Mouse (Mus musculus): Measurements from ENCODE around the gene Rnf225. TPM values are rescaled to one million over a fixed set of nuclear protein-coding genes. Genes with fewer than 3 reads are reported as not detected.
"Not testable (repeated sequence)": the region's sequence is repeated elsewhere in the genome, so short reads cannot be mapped to it uniquely, and the experiment has no call there.

The Rnf225 gene
- polyA plus RNA-seq, 1 experiment, result 0.63 TPM

- Histone ChIP-seq H3K4me1 (ENCODE audit: control insufficient read depth, insufficient read depth, low read length) (0 out of 2 replicates have a peak, but pooled peaks cover 4% of the 10 kb centered on the region), H3K27ac (ENCODE audit: insufficient read depth, low read length) (no peak overlapping the region), H3K4me3 (ENCODE audit: insufficient read depth, low read length) (no peak overlapping the region)
- no peak for TF ChIP-seq POLR2A (IDR thresholded peaks at IDR 0.05; ENCODE audit: low read depth, low read length)
- no peak for TF ChIP-seq CTCF (IDR thresholded peaks at IDR 0.05; ENCODE audit: borderline replicate concordance, insufficient read depth, low read length)
These were observed 25.7 kb upstream of the Rnf225 start for GRCm38 (mm10) chr7:12901517-12901916.

- no peak for TF ChIP-seq POLR2A (IDR thresholded peaks at IDR 0.05; ENCODE audit: low read depth, low read length)
- TF ChIP-seq CTCF (IDR thresholded peaks at IDR 0.05; ENCODE audit: borderline replicate concordance, insufficient read depth, low read length), result no peak
- Histone ChIP-seq H3K4me1 (ENCODE audit: control insufficient read depth, insufficient read depth, low read length) (0 out of 2 replicates have a peak, but pooled peaks cover 4% of the 10 kb centered on the region), H3K4me3 (ENCODE audit: insufficient read depth, low read length) (no peak overlapping the region), H3K27ac (ENCODE audit: insufficient read depth, low read length) (no peak overlapping the region)
These were observed 23.6 kb upstream of the Rnf225 start for GRCm38 (mm10) chr7:12903623-12904022.

- 0 out of 2 replicates have a peak, but pooled peaks cover 4% of the 10 kb centered on the region for H3K4me1 ChIP-seq (ENCODE audit: control insufficient read depth, insufficient read depth, low read length)
- no peak for TF ChIP-seq CTCF (IDR thresholded peaks at IDR 0.05; ENCODE audit: borderline replicate concordance, insufficient read depth, low read length)
- no peak for TF ChIP-seq POLR2A (IDR thresholded peaks at IDR 0.05; ENCODE audit: low read depth, low read length)
- H3K4me3 ChIP-seq (ENCODE audit: insufficient read depth, low read length), result no peak overlapping the region
- H3K27ac ChIP-seq (ENCODE audit: insufficient read depth, low read length), result peak overlapping the region; percentile 63; the same call in 1 of the 2 replicates
These were observed 22.1 kb upstream of the Rnf225 start for GRCm38 (mm10) chr7:12905146-12905545.

GRCm38 (mm10) chr7:12909498-12909962, 17.7 kb upstream of the Rnf225 start:
- no peak overlapping the region for H3K27ac ChIP-seq (ENCODE audit: insufficient read depth, low read length)
- H3K4me1 ChIP-seq (ENCODE audit: control insufficient read depth, insufficient read depth, low read length), result 0 out of 2 replicates have a peak, but pooled peaks cover 2% of the 10 kb centered on the region
- no peak overlapping the region for H3K4me3 ChIP-seq (ENCODE audit: insufficient read depth, low read length)
- TF ChIP-seq POLR2A (IDR thresholded peaks at IDR 0.05; ENCODE audit: low read depth, low read length) (no peak), CTCF (IDR thresholded peaks at IDR 0.05; ENCODE audit: borderline replicate concordance, insufficient read depth, low read length) (no peak)

GRCm38 (mm10) chr7:12910181-12910668, 17.0 kb upstream of the Rnf225 start:
- Histone ChIP-seq H3K4me3 (ENCODE audit: insufficient read depth, low read length) (no peak overlapping the region), H3K27ac (ENCODE audit: insufficient read depth, low read length) (peak overlapping the region; percentile 50; the same call in 1 of the 2 replicates), H3K4me1 (ENCODE audit: control insufficient read depth, insufficient read depth, low read length) (no peaks in the 10 kb centered on the region)
- TF ChIP-seq CTCF (IDR thresholded peaks at IDR 0.05; ENCODE audit: borderline replicate concordance, insufficient read depth, low read length) (no peak), POLR2A (IDR thresholded peaks at IDR 0.05; ENCODE audit: low read depth, low read length) (peak; percentile 53)

GRCm38 (mm10) chr7:12913556-12913955, 13.7 kb upstream of the Rnf225 start:
- Histone ChIP-seq H3K27ac (ENCODE audit: insufficient read depth, low read length) (no peak overlapping the region), H3K4me1 (ENCODE audit: control insufficient read depth, insufficient read depth, low read length) (no peaks in the 10 kb centered on the region), H3K4me3 (ENCODE audit: insufficient read depth, low read length) (no peak overlapping the region)
- TF ChIP-seq CTCF (IDR thresholded peaks at IDR 0.05; ENCODE audit: borderline replicate concordance, insufficient read depth, low read length), result peak; percentile 9; the same call in 1 of the 2 replicates
- TF ChIP-seq POLR2A (IDR thresholded peaks at IDR 0.05; ENCODE audit: low read depth, low read length), result no peak

- not testable (repeated sequence) for H3K27ac ChIP-seq (ENCODE audit: insufficient read depth, low read length); H3K4me3 ChIP-seq (ENCODE audit: insufficient read depth, low read length); H3K4me1 ChIP-seq (ENCODE audit: control insufficient read depth, insufficient read depth, low read length)
These were observed 6.7 kb upstream of the Rnf225 start for GRCm38 (mm10) chr7:12920495-12920894.

GRCm38 (mm10) chr7:12921318-12921704, 5.9 kb upstream of the Rnf225 start:
- Histone ChIP-seq H3K4me3 (ENCODE audit: insufficient read depth, low read length) (peak overlapping the region; percentile 50), H3K27ac (ENCODE audit: insufficient read depth, low read length) (peak overlapping the region; percentile 98), H3K4me1 (ENCODE audit: control insufficient read depth, insufficient read depth, low read length) (0 out of 2 replicates have a peak, but pooled peaks cover 3% of the 10 kb centered on the region)
- TF ChIP-seq CTCF (IDR thresholded peaks at IDR 0.05; ENCODE audit: borderline replicate concordance, insufficient read depth, low read length), result no peak
- peak; percentile 87 for TF ChIP-seq POLR2A (IDR thresholded peaks at IDR 0.05; ENCODE audit: low read depth, low read length)

GRCm38 (mm10) chr7:12921705-12922465, 5.3 kb upstream of the Rnf225 start, which contains the start of gene Rps5:
Rps5 (plus strand) TSS chr7:12922290.
- TF ChIP-seq CTCF (IDR thresholded peaks at IDR 0.05; ENCODE audit: borderline replicate concordance, insufficient read depth, low read length), result no peak
- TF ChIP-seq POLR2A (IDR thresholded peaks at IDR 0.05; ENCODE audit: low read depth, low read length), result peak; percentile 82
- peak within 1 kb of the TSS; percentile 97 for H3K4me3 ChIP-seq (ENCODE audit: insufficient read depth, low read length)
- H3K27ac ChIP-seq (ENCODE audit: insufficient read depth, low read length), result peak within 1 kb of the TSS; percentile 98
- 0 out of 2 replicates have a peak, but pooled peaks cover 3% of the 10 kb centered on the region for H3K4me1 ChIP-seq (ENCODE audit: control insufficient read depth, insufficient read depth, low read length)

- H3K4me3 ChIP-seq (ENCODE audit: insufficient read depth, low read length), result peak overlapping the region; percentile 97
- H3K27ac ChIP-seq (ENCODE audit: insufficient read depth, low read length), result 0 out of 2 replicates have a peak overlapping the region, but pooled peaks have one; percentile 23
- H3K4me1 ChIP-seq (ENCODE audit: control insufficient read depth, insufficient read depth, low read length), result 0 out of 2 replicates have a peak, but pooled peaks cover 5% of the 10 kb centered on the region
- TF ChIP-seq CTCF (IDR thresholded peaks at IDR 0.05; ENCODE audit: borderline replicate concordance, insufficient read depth, low read length) (no peak), POLR2A (IDR thresholded peaks at IDR 0.05; ENCODE audit: low read depth, low read length) (no peak)
These were observed 4.5 kb upstream of the Rnf225 start for GRCm38 (mm10) chr7:12922729-12923128.

Data from embryonic fibroblast, embryonic 13.5 days (primary cell).